Comparison of ENCODE assay signal across 10 mouse cellular contexts in genomic region chr11:62644602-62645336, GRCm38 (mm10). TPM values are rescaled to one million over a fixed set of nuclear protein-coding genes. Genes with fewer than 3 reads are reported as not detected.
DNase-seq lines count a peak whose midpoint lies in the region; ATAC-seq and TF ChIP-seq lines count a peak whose summit lies in the region.
"Had no signal": no experiment of that assay in that cellular context is flagged by ENCODE, and none has a peak within 500 bp of the region (broad histone marks: within the 10 kb centered on the region; RNA-seq: fewer than 3 reads in every experiment).

No protein-coding gene starts in this region.

- no peaks in the 10 kb centered on the region for H3K27me3 ChIP-seq in hindbrain, embryonic 13.5 days
- no peaks in the 10 kb centered on the region for H3K27me3 ChIP-seq in hindbrain, embryonic 11.5 days (ENCODE audit: control insufficient read depth, insufficient read depth, low read length)
- H3K27me3 ChIP-seq in MEL (ENCODE audit: control insufficient read depth in 1 of 2, insufficient read depth in 2 of 2, low read length in 2 of 2): no peaks in the 10 kb centered on the region
- no peaks in the 10 kb centered on the region for H3K27me3 ChIP-seq in embryonic facial prominence, embryonic 12.5 days
- H3K27me3 ChIP-seq in limb, embryonic 15.5 days: no peaks in the 10 kb centered on the region

- intact Hi-C loops in left cerebral cortex, postnatal 25 days (cut with DNase I): no loop called here

- ATAC-seq in hindbrain, embryonic 13.5 days (ENCODE audit: low FRiP score): no peak
- no peak for ATAC-seq in hindbrain, embryonic 11.5 days (ENCODE audit: low FRiP score)
- ATAC-seq in embryonic facial prominence, embryonic 12.5 days (ENCODE audit: insufficient number of reproducible peaks, insufficient read depth, low FRiP score, low TSS enrichment): no peak
- ATAC-seq in limb, embryonic 15.5 days (ENCODE audit: insufficient number of reproducible peaks, low FRiP score, low TSS enrichment, low read depth): no peak

- H3K9ac ChIP-seq in hindbrain, embryonic 13.5 days: peak overlapping the region; percentile 88; the same call in 1 of the 2 replicates
- H3K9ac ChIP-seq in hindbrain, embryonic 11.5 days (ENCODE audit: low read depth, low read length): no peak overlapping the region
- H3K9ac ChIP-seq in MEL (ENCODE audit: control insufficient read depth, low read depth, low read length, poor library complexity, severe bottlenecking): no peak overlapping the region
- no peak overlapping the region; the same call in 1 of the 2 replicates for H3K9ac ChIP-seq in embryonic facial prominence, embryonic 12.5 days
- no peak overlapping the region for H3K9ac ChIP-seq in limb, embryonic 15.5 days

- TF ChIP-seq CTCF in MEL (IDR thresholded peaks at IDR 0.05 in 2 of 3, conservative IDR thresholded peaks at IDR 0.05 in 1 of 3; ENCODE audit: control insufficient read depth in 1 of 3, insufficient read depth in 1 of 3, low read depth in 2 of 3, low read length in 3 of 3, poor library complexity in 1 of 3, severe bottlenecking in 1 of 3): no peak

- TF ChIP-seq EP300 in MEL (IDR thresholded peaks at IDR 0.05; ENCODE audit: low read depth in 1 of 2, low read length in 2 of 2): no peak

- WGBS in hindbrain, embryonic 13.5 days: 91% methylated on average over 5 of the region's 5 CpGs
- 93% methylated on average over 5 of the region's 5 CpGs for WGBS in hindbrain, embryonic 11.5 days
- 88% methylated on average over 5 of the region's 5 CpGs for WGBS in embryonic facial prominence, embryonic 12.5 days
- WGBS in limb, embryonic 15.5 days: 92% methylated on average over 5 of the region's 5 CpGs

- no peak for TF ChIP-seq RAD21 in MEL (IDR thresholded peaks at IDR 0.05; ENCODE audit: low read depth, low read length)

- peak overlapping the region; percentile 93; the same call in 1 of the 2 replicates for H3K4me2 ChIP-seq in hindbrain, embryonic 13.5 days
- H3K4me2 ChIP-seq in hindbrain, embryonic 11.5 days (replicated peaks; ENCODE audit: low read depth, low read length): no peak overlapping the region
- H3K4me2 ChIP-seq in embryonic facial prominence, embryonic 12.5 days (replicated peaks): peak overlapping the region; percentile 94; the same call in 1 of the 2 replicates
- H3K4me2 ChIP-seq in limb, embryonic 15.5 days: no peak overlapping the region; the same call in 1 of the 2 replicates

- no peak overlapping the region for H3K27ac ChIP-seq in hindbrain, embryonic 13.5 days
- no peak overlapping the region for H3K27ac ChIP-seq in hindbrain, embryonic 11.5 days (ENCODE audit: low read depth, low read length)
- H3K27ac ChIP-seq in MEL (ENCODE audit: control insufficient read depth, low read depth, low read length): 0 out of 2 replicates have a peak overlapping the region, but pooled peaks have one; percentile 4
- H3K27ac ChIP-seq in embryonic facial prominence, embryonic 12.5 days: 0 out of 2 replicates have a peak overlapping the region, but pooled peaks have one; percentile 92
- peak overlapping the region; percentile 83 for H3K27ac ChIP-seq in limb, embryonic 15.5 days

- H3K4me1 ChIP-seq in hindbrain, embryonic 13.5 days (replicated peaks): peaks cover 71% of the 10 kb centered on the region
- H3K4me1 ChIP-seq in hindbrain, embryonic 11.5 days (replicated peaks; ENCODE audit: control insufficient read depth, insufficient read depth, low read length): 0 out of 2 replicates have a peak, but pooled peaks cover 7% of the 10 kb centered on the region
- peaks cover 18 to 37% of the 10 kb centered on the region in 2 experiments for H3K4me1 ChIP-seq in MEL (ENCODE audit: control insufficient read depth in 1 of 2, insufficient read depth in 2 of 2, low read length in 2 of 2)
- H3K4me1 ChIP-seq in embryonic facial prominence, embryonic 12.5 days: peaks cover 53% of the 10 kb centered on the region
- H3K4me1 ChIP-seq in limb, embryonic 15.5 days: peaks cover 72% of the 10 kb centered on the region

- no peak for TF ChIP-seq POLR2A in MEL (IDR thresholded peaks at IDR 0.05; ENCODE audit: control insufficient read depth in 1 of 2, insufficient read depth in 1 of 2, low read depth in 1 of 2, low read length in 2 of 2, poor library complexity in 1 of 2)

- DNase-seq in hindbrain, embryonic 11.5 days (ENCODE audit: low spot score): no peak
- peak; percentile 36 for DNase-seq in MEL (ENCODE audit: low read depth, low spot score)
- DNase-seq in left cerebral cortex, postnatal 25 days (ENCODE audit: low spot score in 2 of 2): no peak
- DNase-seq in adrenal gland, postnatal 4 days (ENCODE audit: low spot score in 2 of 2): no peak
- DNase-seq: cerebellum, adult 9-10 months; kidney, postnatal 14 days had no signal

- no peak overlapping the region for H3K4me3 ChIP-seq in hindbrain, embryonic 13.5 days
- H3K4me3 ChIP-seq in hindbrain, embryonic 11.5 days (ENCODE audit: low read depth, low read length): no peak overlapping the region
- H3K4me3 ChIP-seq in MEL (ENCODE audit: control insufficient read depth in 1 of 2, insufficient read depth in 1 of 2, low read depth in 2 of 2, low read length in 2 of 2): no peak overlapping the region
- no peak overlapping the region for H3K4me3 ChIP-seq in embryonic facial prominence, embryonic 12.5 days
- 0 out of 2 replicates have a peak overlapping the region, but pooled peaks have one; percentile 77 for H3K4me3 ChIP-seq in limb, embryonic 15.5 days
- H3K4me3 ChIP-seq: erythroblast, embryonic 14.5 days had no signal

- no peaks in the 10 kb centered on the region for H3K36me3 ChIP-seq in hindbrain, embryonic 13.5 days
- H3K36me3 ChIP-seq in hindbrain, embryonic 11.5 days (ENCODE audit: control insufficient read depth, insufficient read depth, low read length): no peaks in the 10 kb centered on the region
- H3K36me3 ChIP-seq in MEL (ENCODE audit: control insufficient read depth in 1 of 2, insufficient read depth in 2 of 2, low read length in 2 of 2): peaks cover 0 to 23% of the 10 kb centered on the region in 2 experiments; a peak in 2 of 4 replicates
- H3K36me3 ChIP-seq in embryonic facial prominence, embryonic 12.5 days: no peaks in the 10 kb centered on the region
- 0 out of 2 replicates have a peak, but pooled peaks cover 3% of the 10 kb centered on the region for H3K36me3 ChIP-seq in limb, embryonic 15.5 days

- H3K79me2 ChIP-seq in MEL (ENCODE audit: control insufficient read depth, insufficient read depth, low read length, poor library complexity): peaks cover 3% of the 10 kb centered on the region; the same call in 1 of the 2 replicates

- H3K9me3 ChIP-seq in hindbrain, embryonic 13.5 days: no peaks in the 10 kb centered on the region
- H3K9me3 ChIP-seq in hindbrain, embryonic 11.5 days (ENCODE audit: control insufficient read depth, low read length): no peaks in the 10 kb centered on the region
- no peaks in the 10 kb centered on the region for H3K9me3 ChIP-seq in MEL (replicated peaks; ENCODE audit: insufficient read depth, low read length)
- H3K9me3 ChIP-seq in embryonic facial prominence, embryonic 12.5 days: no peaks in the 10 kb centered on the region
- no peaks in the 10 kb centered on the region for H3K9me3 ChIP-seq in limb, embryonic 15.5 days

TF ChIP-seq in MEL, 35 proteins besides CTCF, POLR2A, EP300 and RAD21:
- TF ChIP-seq MXI1 (IDR thresholded peaks at IDR 0.05; ENCODE audit: low read depth, low read length): no peak
- no peak for TF ChIP-seq POLR2AphosphoS5 (IDR thresholded peaks at IDR 0.05; ENCODE audit: borderline replicate concordance, low read depth, low read length)
- no peak for TF ChIP-seq MEF2A (IDR thresholded peaks at IDR 0.05; ENCODE audit: extremely low read depth, insufficient replicate concordance, low read depth, low read length, poor library complexity, severe bottlenecking)
- no peak for TF ChIP-seq MAZ (IDR thresholded peaks at IDR 0.05; ENCODE audit: low read depth, low read length)
- no peak for TF ChIP-seq GABPA (IDR thresholded peaks at IDR 0.05; ENCODE audit: low read depth, low read length)
TF ChIP-seq in MEL: peak in this region for 0.

RNA-seq across cellular contexts. Expression of gene Lrrc75a, which starts 3.6 kb away (rescaled TPM):
- 10.0 and 10.4 TPM in 2 replicates for polyA plus RNA-seq in hindbrain, embryonic 13.5 days (2015; fragmentation: Nextera tagmentation; extraction: Ambion mirVana)
- 16.2 and 16.7 TPM in 2 replicates for polyA plus RNA-seq in hindbrain, embryonic 11.5 days (2014; fragmentation: Nextera tagmentation; extraction: Ambion mirVana)
- 6.0 and 7.0 TPM in 2 replicates for total RNA-seq in MEL (2012; rRNA removed)
- polyA plus RNA-seq in MEL (2012; ENCODE audit: insufficient read depth in 1 of 2, insufficient read length in 2 of 2, low read depth in 1 of 2, low replicate concordance in 2 of 2, missing spikeins in 1 of 2): 1 to 10 TPM in 1 of 2 experiments, not detected in 1; 8.9 TPM
- polyA plus RNA-seq in embryonic facial prominence, embryonic 12.5 days (2016; fragmentation: Nextera tagmentation; extraction: Ambion mirVana): 22.6 and 24.4 TPM in 2 replicates
- polyA plus RNA-seq in limb, embryonic 15.5 days (2015; fragmentation: Nextera tagmentation; extraction: Ambion mirVana): 13.1 and 14.5 TPM in 2 replicates
- 10 to 100 TPM; 18.0 to 20.0 TPM for total RNA-seq in left cerebral cortex, postnatal 25 days (2021)
- total RNA-seq in adrenal gland, postnatal 4 days (2021): 10 to 100 TPM; 47.8 to 53.0 TPM

RNA-seq across cellular contexts. Expression of gene Mmgt2, which starts 3.7 kb away (rescaled TPM):
- polyA plus RNA-seq in hindbrain, embryonic 13.5 days (2015; fragmentation: Nextera tagmentation; extraction: Ambion mirVana): 22.8 and 24.9 TPM in 2 replicates
- 38.8 and 43.5 TPM in 2 replicates for polyA plus RNA-seq in hindbrain, embryonic 11.5 days (2014; fragmentation: Nextera tagmentation; extraction: Ambion mirVana)
- 21.8 and 24.1 TPM in 2 replicates for total RNA-seq in MEL (2012; rRNA removed)
- polyA plus RNA-seq in MEL (2012; ENCODE audit: insufficient read depth in 1 of 2, insufficient read length in 2 of 2, low read depth in 1 of 2, low replicate concordance in 2 of 2, missing spikeins in 1 of 2): 10 to 100 TPM in 1 of 2 experiments, not detected in 1; 51.9 TPM
- polyA plus RNA-seq in embryonic facial prominence, embryonic 12.5 days (2016; fragmentation: Nextera tagmentation; extraction: Ambion mirVana): 59.4 and 62.3 TPM in 2 replicates
- 57.0 and 61.9 TPM in 2 replicates for polyA plus RNA-seq in limb, embryonic 15.5 days (2015; fragmentation: Nextera tagmentation; extraction: Ambion mirVana)
- 10 to 100 TPM; 18.4 to 20.2 TPM for total RNA-seq in left cerebral cortex, postnatal 25 days (2021)
- total RNA-seq in adrenal gland, postnatal 4 days (2021): 10 to 100 TPM; 49.0 to 53.5 TPM

Comparison
In these comparisons a context has a peak if more than half of its experiments do, and no peak if none do; other contexts are left out.
1. H3K4me2 ChIP-seq: peak in hindbrain, embryonic 13.5 days (single experiment) and embryonic facial prominence, embryonic 12.5 days (single experiment); none in hindbrain, embryonic 11.5 days (single experiment) and limb, embryonic 15.5 days (single experiment).
2. H3K27ac ChIP-seq: peak in MEL (single experiment), embryonic facial prominence, embryonic 12.5 days (single experiment) and limb, embryonic 15.5 days (single experiment); none in hindbrain, embryonic 13.5 days (single experiment) and hindbrain, embryonic 11.5 days (single experiment).